Mouse (Mus musculus): ENCODE data around the gene Fnbp1.
"Not testable (repeated sequence)": the region's sequence is repeated elsewhere in the genome, so short reads cannot be mapped to it uniquely, and the experiment has no call there.

The Fnbp1 gene

DNA sequence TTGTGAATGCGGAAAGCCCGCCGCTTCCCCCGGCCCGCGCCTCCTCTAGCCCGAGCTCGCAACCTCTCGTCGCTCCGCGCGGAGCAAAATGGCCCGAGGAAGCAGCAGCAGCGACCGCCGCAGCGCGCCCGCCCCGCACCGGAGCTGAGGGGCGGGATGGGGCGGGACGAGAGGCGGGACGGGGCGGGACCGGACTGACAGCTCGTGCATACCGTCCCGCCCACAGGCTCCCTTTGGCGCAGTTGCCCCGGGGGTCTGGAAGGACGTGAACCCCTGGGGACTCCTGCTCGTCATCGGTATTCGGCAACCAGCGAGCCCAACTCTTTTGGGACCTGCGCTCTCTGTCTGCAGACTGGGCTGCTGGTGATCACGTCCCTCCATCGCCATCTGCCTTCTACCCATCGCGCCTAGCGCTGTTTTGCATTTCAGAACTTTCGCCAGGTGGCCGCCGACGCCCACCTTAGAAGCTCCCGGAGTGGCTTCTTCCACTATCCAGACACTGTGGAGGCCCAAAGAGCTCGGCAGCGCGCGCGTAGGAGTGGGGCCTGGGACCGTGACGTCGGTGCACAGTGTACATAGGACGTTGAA lies at the start of gene Fnbp1:
Gene Fnbp1, minus strand, starts transcription at position 142 of the 588 bp plus-strand sequence.
- peak; percentile 92 for DNase-seq (ENCODE audit: low read depth)

DNA sequence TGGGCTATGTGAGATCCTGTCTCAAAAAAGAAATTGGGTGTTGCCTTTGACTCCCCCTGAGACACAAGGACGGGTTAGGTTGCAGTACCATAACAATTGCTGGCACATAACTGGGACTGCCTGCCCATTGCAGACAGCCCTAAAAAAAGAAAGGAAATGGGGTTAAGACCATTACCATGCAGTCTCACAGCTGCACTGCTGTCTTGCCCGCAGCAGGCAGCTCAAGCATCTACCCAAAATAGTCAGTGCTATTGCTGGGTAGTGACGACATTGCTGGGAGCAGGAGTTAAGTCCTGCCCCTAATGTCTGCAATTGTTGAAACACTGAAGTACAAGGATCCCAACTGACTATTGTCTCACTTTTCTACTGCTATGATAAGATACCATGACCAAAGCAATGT lies 47.8 kb upstream of the Fnbp1 start:
- no peak for DNase-seq (ENCODE audit: low read depth)

DNA sequence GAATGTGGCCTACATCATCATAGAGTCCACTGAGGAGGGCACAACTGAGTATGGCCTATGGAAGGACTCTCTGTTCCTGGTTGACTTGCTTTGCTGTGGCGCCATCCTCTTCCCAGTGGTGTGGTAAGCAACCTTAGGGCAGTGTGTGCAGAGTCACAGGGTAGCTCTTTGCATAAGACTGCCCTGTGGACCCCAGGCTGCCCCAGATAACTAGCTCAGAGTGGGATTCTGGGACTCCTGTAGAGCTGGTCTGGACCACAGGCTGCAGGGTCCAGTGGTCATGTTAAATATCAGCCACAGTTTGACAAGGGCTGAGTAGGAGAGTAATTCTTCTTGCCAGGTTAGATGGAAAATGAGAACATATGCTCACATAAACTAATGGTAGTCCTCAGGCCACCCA lies 46.9 kb upstream of the Fnbp1 start:
- no peak for DNase-seq (ENCODE audit: low read depth)

- DNase-seq (ENCODE audit: low read depth): no peak
Measured at GRCm38 (mm10) chr2:31183830-31184229, 42.0 kb upstream of the Fnbp1 start.

GRCm38 (mm10) chr2:31182786-31183330 lies 41.0 kb upstream of the Fnbp1 start:
- no peak for DNase-seq (ENCODE audit: low read depth)

DNA sequence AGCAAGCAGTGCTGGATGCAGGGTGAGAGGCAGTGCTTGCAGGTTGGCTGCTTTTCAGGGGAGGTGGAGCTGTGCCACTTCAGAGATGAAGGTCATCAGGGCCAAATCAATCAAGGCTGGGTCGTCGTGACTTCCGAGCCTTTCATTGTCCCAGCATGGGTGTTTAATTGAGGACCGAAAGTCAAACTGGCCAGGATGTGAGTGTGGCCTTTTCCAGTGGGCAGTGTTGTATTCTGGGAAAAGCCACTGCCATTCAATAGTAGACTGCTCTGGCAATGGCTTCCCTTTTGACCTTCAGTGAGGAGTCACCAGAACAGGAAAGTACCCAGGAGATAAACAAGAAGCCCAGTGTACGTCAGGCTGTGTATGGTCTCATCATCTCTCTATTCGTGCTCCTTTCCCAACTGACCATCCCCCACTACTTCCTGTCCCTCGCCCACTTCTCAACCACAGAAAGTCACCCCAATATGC lies 38.3 kb upstream of the Fnbp1 start:
- no peak for DNase-seq (ENCODE audit: low read depth)

GRCm38 (mm10) chr2:31179471-31179870 lies 37.7 kb upstream of the Fnbp1 start:
- no peak for DNase-seq (ENCODE audit: low read depth)

DNA sequence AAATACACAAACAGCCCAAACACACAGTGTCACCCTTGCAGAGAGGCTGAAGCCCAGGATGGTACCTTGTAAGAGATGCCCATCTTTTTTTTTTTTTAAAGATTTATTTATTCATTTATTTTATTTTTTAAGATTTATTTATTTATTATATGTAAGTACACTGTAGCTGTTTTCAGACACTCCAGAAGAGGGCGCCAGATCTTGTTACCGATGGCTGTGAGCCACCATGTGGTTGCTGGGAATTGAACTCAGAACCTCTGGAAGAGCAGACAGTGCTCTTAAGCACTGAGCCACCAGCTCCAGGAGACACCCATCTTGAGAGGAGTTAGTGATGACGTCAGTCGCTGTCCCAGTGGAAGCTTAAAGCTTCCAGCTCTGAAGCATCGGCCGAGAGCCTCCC lies 36.8 kb upstream of the Fnbp1 start:
- not testable (repeated sequence) for DNase-seq (ENCODE audit: low read depth)

- DNase-seq (ENCODE audit: low read depth): peak; percentile 40
Measured at GRCm38 (mm10) chr2:31173290-31173689, 31.5 kb upstream of the Fnbp1 start.

GRCm38 (mm10) chr2:31172536-31172935 lies 30.7 kb upstream of the Fnbp1 start:
- peak; percentile 33 for DNase-seq (ENCODE audit: low read depth)

DNA sequence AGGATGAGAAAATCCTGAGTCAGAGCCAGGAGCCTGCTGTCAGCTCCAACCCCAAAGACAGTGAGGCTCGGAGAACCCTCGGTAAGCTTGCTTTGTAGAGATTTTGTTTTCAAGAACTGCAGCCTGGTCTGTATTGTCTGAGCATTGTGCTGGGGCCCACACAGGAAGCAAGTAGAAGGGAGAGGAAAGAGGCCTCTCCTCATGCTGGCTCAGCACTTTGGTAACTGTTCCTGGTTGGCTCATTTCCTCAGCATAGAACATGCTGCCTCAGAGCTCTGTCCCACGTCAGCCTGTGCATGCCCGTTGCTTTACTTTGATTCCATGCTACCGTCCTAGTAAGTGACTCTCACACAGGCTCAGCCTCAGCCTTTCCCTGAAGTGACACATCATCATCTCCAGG lies 30.2 kb upstream of the Fnbp1 start:
- peak; percentile 38 for DNase-seq (ENCODE audit: low read depth)

DNA sequence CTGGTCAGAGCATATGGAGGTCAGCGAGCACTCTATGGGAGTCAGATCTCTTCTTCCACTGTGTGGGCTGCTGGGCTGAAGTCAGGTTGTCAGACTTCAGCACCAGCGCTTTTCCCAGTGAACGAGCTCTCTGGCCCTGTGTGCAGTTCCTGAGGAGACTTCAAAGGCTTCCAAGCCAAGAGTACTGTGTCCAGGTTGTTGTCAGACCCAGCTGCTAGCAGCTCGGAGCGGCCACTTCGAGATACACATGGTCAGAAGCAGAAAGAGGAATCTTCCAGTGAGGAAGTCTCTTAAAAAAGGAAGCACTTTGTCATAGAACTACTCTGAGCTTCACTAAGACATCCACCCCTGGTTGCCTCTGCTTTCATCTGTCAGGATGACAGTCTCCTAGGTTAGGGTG lies 28.4 kb upstream of the Fnbp1 start:
- no peak for DNase-seq (ENCODE audit: low read depth)

- no peak for DNase-seq (ENCODE audit: low read depth)
Measured at GRCm38 (mm10) chr2:31169001-31169400, 27.2 kb upstream of the Fnbp1 start.

- DNase-seq (ENCODE audit: low read depth): not testable (repeated sequence)
Measured at GRCm38 (mm10) chr2:31167571-31167970, 25.8 kb upstream of the Fnbp1 start.

DNA sequence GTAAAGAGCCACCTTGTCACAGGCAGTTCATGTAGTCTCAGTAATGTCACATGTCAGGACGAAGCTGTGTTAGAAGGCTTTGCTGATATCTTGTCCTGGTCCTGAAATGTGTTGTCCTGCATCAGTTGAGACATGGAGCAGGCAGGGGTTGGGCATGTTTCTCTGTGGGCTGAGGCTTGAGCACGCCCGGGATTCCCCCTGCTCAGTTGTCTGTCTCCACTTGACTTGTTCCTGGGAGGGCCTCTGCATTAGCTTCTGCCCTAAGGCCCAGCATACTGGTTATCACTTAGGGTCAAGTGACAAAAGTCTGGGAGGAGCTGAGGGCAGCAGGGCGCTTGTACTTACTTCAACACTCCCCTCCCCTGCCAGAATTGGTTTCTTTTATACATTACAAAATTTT lies 23.7 kb upstream of the Fnbp1 start:
- no peak for DNase-seq (ENCODE audit: low read depth)

- DNase-seq (ENCODE audit: low read depth): no peak
Measured at GRCm38 (mm10) chr2:31164841-31165455, 23.1 kb upstream of the Fnbp1 start.

DNA sequence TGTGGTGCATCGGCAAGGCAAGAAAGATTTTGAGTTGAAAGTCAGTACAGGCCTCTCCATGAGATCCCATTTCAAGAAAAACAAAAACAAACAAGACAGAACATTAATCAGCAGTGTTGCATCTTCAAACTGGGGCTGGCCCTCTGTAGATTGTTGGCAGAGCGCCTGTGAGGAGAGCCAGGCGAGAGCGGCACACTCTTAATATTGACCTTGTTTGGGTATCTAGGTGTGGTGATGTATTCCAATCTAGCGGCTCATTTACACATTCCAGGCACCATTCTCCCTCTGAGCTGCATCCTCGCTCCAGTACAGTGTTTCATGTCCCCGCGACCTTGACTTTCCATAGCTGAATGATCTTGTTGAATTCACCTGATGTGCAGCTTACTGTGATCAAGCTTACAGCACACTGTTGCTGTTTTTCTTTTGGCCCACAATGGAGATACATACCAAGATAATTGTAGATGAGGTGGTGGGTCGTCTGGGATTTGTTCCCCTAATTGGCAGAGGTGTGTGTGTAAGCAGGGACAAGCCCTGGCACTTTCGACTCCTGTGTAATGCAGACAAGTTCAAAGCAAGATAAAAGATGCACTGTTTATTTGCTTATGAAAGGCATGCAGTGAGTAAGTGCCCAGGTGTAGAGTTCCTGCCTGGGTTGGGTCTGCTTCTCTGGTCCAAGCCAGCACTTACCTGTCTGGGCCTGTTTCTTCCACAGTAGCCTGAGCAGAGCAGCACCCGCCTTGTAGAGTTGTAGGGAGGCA lies 21.7 kb upstream of the Fnbp1 start:
- DNase-seq (ENCODE audit: low read depth): no peak

DNA sequence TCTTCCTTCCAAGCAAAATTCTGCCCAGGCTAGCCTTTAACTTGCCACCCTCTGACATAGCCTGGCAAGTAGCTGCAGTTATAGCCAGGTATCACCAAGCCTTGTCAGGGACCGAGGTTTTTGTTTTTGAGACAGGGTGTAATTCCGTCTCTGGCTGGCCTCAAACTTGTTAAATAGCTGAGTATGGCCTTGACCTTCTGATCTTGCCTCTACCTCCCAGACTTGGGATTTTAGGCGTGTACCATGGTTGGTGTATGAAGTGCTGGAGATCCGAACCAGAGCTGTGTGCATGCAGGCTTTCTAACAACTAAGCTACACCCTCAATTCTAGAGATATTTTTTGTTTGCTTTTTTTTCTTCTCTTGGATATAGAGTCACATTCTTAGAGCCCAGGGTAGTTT lies 19.8 kb upstream of the Fnbp1 start:
- DNase-seq (ENCODE audit: low read depth): no peak

DNA sequence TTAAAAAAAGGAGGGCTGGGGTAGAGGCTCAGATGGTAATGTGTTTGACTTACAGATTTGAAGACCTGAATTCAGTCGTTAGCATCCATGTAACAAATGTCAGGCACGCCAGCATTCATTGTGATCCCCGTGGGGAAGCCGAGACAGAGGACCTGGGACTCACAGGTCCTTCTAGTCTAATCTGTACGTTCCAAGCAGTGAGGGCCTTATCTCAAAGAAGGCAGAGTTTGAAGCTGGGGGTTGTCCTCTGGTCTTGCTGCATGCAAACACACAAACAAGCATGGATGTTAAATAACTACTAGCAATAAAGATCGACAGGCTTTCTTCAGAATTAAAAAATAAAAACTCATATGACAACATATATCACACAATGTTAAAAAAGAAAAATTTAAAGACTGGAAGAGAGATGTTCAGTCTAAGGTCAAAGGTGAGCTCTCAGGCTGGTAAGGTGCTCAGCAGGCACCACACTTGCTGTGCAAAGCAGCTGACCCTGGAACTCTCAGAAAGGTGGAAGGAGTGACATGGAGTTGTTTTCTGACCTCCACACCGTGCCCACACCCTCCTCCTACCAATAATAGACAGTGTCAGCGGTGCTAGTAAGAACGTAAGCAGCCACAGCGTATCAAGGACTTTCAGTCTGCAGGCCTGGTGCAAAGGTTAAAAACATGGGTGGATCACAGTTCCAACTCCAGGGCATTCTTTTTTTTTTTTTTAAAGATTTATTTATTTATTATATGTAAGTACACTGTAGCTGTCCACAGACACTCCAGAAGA lies 18.5 kb upstream of the Fnbp1 start:
- DNase-seq (ENCODE audit: low read depth): no peak

DNA sequence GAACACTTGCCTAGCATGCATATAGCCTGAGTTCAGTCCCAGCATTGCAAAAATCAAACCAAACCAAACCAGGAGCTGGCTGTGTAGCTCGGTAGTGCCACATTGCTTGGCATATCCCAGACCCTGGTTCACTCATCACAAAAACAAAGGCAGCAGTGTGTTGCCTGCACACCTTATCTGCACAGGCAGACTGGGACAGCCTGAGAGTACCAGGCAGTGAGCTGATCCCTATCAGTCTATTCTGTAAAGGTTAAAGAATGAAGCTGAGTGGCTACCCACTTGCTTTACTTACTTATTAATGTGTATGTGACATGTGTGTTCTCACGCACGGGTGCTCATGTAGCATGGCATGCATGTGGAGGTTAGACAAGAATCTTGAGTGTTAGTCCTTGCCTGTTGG lies 15.0 kb upstream of the Fnbp1 start:
- DNase-seq (ENCODE audit: low read depth): no peak

DNA sequence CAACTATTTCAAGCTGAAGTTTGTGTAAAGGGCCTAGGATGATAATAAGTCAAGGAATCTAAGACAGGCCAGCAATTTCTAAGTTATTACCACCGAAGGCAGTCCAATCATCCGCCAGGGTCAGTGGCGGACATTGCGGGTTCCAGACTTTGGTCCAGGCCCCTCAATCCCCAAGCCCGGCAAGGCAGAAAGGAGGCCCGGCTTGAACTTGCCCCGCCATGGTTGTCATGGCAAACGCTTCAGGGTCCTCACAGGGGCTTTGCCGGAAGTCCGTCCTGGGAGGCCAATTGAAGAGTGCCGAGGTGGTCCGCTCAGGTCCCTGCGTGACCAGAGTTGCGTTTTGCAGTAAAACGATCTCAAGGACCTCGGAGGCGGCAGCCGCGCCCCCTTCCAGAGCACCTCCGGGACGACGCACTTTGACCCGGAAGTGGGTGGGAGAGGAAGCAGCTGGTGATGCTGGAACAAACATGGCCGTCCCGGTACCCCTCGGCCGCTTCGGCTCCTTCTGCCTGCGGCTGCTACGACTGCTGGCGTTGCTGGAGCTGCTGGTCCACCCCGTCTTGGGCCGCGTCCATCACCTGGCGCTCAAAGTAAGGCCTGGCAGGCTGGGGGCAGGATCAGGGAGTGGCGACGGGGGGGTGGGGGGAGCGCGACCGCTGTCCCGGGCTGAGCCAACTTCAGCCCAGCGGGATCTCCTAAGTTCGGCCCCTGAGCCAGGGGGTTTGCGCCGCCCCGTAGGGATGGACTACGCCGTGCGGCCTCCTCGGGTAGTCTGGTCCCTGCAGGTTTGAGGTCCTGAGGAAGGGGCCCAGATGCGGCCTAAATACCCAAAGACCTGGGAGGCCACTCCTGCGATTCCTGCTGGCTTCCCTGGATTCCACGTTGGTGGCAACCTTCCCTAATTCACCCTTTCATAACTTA lies 10.3 kb upstream of the Fnbp1 start, which contains the start of gene Gpr107:
Gene Gpr107, plus strand, starts transcription at position 425 of the 921 bp plus-strand sequence.
- DNase-seq (ENCODE audit: low read depth): peak; percentile 82

Data from naive thymus-derived CD4-positive, alpha-beta T cell, adult 2 months (primary cell).